Mouse (Mus musculus) kidney, adult 2 months (tissue): ENCODE measurements around the gene Prkce. TPM values are rescaled to one million over a fixed set of nuclear protein-coding genes. Genes with fewer than 3 reads are reported as not detected.

Experiments
- DNase-seq: peaks from one replicate; pipeline ENCODE4 v3.0.0; 2021
- H3K27ac ChIP-seq: fragments of 200-500 bp; 2 replicates; pipeline ENCODE4 v1.5.1; 2012; ENCODE audit warnings: low read depth, low read length, control low read depth, inconsistent platforms; ENCODE audit not compliant: insufficient read depth
- H3K27me3 ChIP-seq: fragments of 200-500 bp; replicated peaks from 2 replicates; pipeline ENCODE4 v1.6.1; 2012; ENCODE audit warnings: mild to moderate bottlenecking, moderate library complexity, low read length, inconsistent platforms; ENCODE audit not compliant: control insufficient read depth, insufficient read depth
- H3K36me3 ChIP-seq: fragments of 200-500 bp; 2 replicates; pipeline ENCODE4 v1.6.1; 2012; ENCODE audit warnings: mild to moderate bottlenecking, moderate library complexity, low read length, inconsistent platforms; ENCODE audit not compliant: control insufficient read depth, insufficient read depth
- H3K4me1 ChIP-seq: fragments of 200-500 bp; 2 replicates; pipeline ENCODE4 v1.6.1; 2011; ENCODE audit warnings: low read length; ENCODE audit not compliant: control insufficient read depth, insufficient read depth
- H3K4me3 ChIP-seq: fragments of 200-500 bp; 2 replicates; pipeline ENCODE4 v1.5.1; 2011; ENCODE audit warnings: mild to moderate bottlenecking, low read depth, low read length, control low read depth; ENCODE audit not compliant: insufficient read depth
- CTCF ChIP-seq: fragments of 200-500 bp; conservative IDR thresholded peaks from 2 replicates; pipeline ENCODE4 v1.5.1; 2011; ENCODE audit warnings: low read depth, mild to moderate bottlenecking, control low read depth, low read length, moderate library complexity, mixed read lengths; ENCODE audit not compliant: insufficient read depth, insufficient read length
- POLR2A ChIP-seq: fragments of 200-500 bp; IDR thresholded peaks from one replicate; pipeline ENCODE4 v1.6.1; 2011; ENCODE audit warnings: low read depth, low read length, control low read depth
- WGBS: fragments of 180-500 bp; shearing (Covaris S2); methylation state at CpG from one replicate; pipeline ENCODE4 v1.1.7; 2018; 5-methylcytosine and 5-hydroxymethylcytosine counted together
- polyA plus RNA-seq: library from polyadenylated mRNA; depleted of rRNA; stranded (reverse); fragments of >200 nt; gene quantifications from 2 replicates; pipeline ENCODE4 v1.2.3, GENCODE M21; 2012

Gene Prkce
- polyA plus RNA-seq, 1 experiment, result 6.1 TPM

DNA sequence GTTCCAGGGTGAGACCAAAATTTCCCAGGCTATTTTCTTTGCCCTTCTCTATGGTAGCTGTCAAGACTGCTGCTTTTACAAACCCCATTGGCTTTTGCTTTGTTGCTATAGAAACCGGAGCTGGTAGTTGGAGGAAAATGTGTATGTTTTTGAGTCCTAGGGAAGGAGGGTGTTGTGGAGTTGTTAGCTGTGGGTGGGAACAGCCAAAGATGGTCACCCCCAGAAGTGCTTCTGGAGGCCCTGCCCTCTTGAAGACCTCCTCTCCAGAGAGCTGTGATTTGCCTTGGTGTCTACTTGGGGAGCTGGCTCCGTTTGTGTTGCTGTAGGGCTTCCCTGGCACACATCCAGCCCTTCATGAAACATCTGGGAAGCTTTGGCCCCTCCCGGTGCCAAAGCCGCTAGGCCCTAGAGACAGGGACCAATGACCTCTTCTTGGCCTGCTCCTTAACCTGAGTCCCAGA lies 203.5 kb downstream of the Prkce start:
- no peak overlapping the region for H3K27ac ChIP-seq
- H3K4me3 ChIP-seq, result no peak overlapping the region
- peaks cover 7% of the 10 kb centered on the region; the same call in 1 of the 2 replicates for H3K4me1 ChIP-seq
- no peak for TF ChIP-seq CTCF
- TF ChIP-seq POLR2A, result no peak
- WGBS, result 34% methylated on average over 4 of the region's 4 CpGs
- peak; percentile 61 for DNase-seq
- no peaks in the 10 kb centered on the region for H3K36me3 ChIP-seq
- H3K27me3 ChIP-seq, result no peaks in the 10 kb centered on the region

DNA sequence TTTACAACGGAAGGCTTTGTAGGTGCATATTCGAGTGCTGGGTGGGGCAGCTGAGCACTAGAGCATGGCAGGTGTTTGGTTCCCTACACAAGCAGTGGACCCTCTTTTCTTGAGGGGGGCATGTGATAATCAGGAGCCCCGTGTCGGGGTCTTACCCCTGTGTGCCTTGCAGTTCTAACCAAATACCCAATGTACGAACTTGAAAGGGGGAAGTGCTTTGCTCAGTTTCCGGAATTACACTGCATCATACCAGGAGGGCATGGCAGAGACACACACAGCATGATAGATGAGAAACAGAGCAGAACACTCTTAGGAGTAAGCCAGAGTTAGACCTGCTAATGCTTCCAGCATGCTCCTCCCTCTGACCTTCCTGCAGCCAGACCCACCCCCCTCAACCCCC lies 208.8 kb downstream of the Prkce start:
- H3K27me3 ChIP-seq, result no peaks in the 10 kb centered on the region
- WGBS, result 73% methylated on average over 6 of the region's 6 CpGs
- no peak for TF ChIP-seq CTCF
- no peak for TF ChIP-seq POLR2A
- peaks cover 3% of the 10 kb centered on the region; the same call in 1 of the 2 replicates for H3K4me1 ChIP-seq
- DNase-seq, result no peak
- H3K27ac ChIP-seq, result no peak overlapping the region
- no peaks in the 10 kb centered on the region for H3K36me3 ChIP-seq
- H3K4me3 ChIP-seq, result no peak overlapping the region

GRCm38 (mm10) chr17:86377863-86378262 lies 210.3 kb downstream of the Prkce start:
- H3K27me3 ChIP-seq, result no peaks in the 10 kb centered on the region
- TF ChIP-seq POLR2A (no peak), CTCF (no peak)
- no peak overlapping the region for H3K4me3 ChIP-seq
- DNase-seq, result no peak
- no peaks in the 10 kb centered on the region for H3K4me1 ChIP-seq
- no peaks in the 10 kb centered on the region for H3K36me3 ChIP-seq
- 86% methylated on average over 9 of the region's 9 CpGs for WGBS
- H3K27ac ChIP-seq, result no peak overlapping the region

DNA sequence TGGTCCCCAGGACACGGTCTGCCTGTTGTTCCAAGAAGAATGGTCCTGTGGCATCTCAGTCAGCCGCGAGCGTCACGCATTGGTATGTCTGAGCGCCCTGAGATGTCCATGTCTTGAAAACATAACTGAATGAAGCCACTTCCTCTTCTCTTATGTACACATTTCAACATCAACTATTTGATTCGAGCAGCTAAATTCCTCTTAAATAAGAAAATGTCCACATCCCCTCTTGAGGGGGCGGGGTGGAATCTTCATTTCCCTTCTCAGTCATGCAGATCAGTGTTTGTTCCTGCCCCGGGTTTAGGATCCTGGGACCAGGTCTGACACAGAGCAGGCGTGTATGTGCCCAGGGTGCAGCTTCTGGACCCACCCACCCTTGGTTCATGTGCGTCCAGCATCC lies 211.0 kb downstream of the Prkce start:
- Histone ChIP-seq H3K36me3 (no peaks in the 10 kb centered on the region), H3K27me3 (no peaks in the 10 kb centered on the region), H3K4me3 (no peak overlapping the region), H3K4me1 (no peaks in the 10 kb centered on the region; the same call in 1 of the 2 replicates), H3K27ac (no peak overlapping the region)
- 77% methylated on average over 11 of the region's 11 CpGs for WGBS
- TF ChIP-seq CTCF (no peak), POLR2A (no peak)
- no peak for DNase-seq

GRCm38 (mm10) chr17:86379405-86380137 lies 212.0 kb downstream of the Prkce start:
- Histone ChIP-seq H3K27ac (no peak overlapping the region), H3K36me3 (no peaks in the 10 kb centered on the region), H3K4me3 (no peak overlapping the region), H3K27me3 (no peaks in the 10 kb centered on the region), H3K4me1 (peaks cover 8% of the 10 kb centered on the region)
- no peak for TF ChIP-seq POLR2A
- TF ChIP-seq CTCF, result no peak
- DNase-seq, result no peak
- WGBS, result 54% methylated on average over 17 of the region's 17 CpGs

DNA sequence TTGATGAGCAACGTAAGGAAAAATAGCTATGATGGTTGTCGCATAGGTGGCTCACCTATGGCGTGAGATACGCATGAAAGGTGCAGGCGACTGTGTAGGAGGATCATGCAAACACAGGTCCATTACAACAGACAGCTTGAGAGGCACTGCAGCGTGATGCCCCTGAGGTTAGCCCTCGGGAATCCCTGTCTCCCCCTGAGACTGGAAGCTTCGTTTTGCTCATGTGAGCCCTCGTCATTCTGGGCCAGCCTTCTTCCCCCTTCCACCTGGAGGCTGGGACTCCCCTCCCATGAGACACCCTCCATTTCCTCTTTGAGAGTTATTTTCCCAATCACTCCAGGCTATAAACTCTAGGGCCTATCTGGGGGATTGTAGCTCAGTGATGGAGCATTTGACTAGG lies 213.9 kb downstream of the Prkce start:
- TF ChIP-seq CTCF, result no peak
- TF ChIP-seq POLR2A, result no peak
- no peak for DNase-seq
- Histone ChIP-seq H3K27ac (no peak overlapping the region), H3K4me1 (peaks cover 8% of the 10 kb centered on the region), H3K36me3 (no peaks in the 10 kb centered on the region), H3K27me3 (no peaks in the 10 kb centered on the region), H3K4me3 (no peak overlapping the region)
- WGBS, result 85% methylated on average over 9 of the region's 9 CpGs

DNA sequence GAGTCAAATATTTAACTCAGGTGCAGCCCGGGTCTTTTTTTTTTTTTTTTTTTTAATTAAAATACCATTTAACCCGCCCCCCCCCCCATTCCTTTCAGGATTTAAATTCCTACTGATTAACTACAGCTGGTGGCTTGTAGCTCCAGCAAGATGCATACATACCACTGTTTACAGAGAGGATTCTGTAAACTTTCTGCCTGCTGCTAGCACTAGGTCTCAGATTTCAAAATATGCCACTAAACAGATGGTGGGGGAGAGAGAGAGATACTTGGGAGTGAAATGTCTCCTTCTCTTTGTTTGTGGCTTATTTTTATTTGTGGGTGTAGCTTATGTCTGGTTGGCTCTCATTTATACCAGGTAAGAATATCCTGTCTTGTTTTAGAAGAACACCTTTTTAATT lies 215.3 kb downstream of the Prkce start:
- H3K4me1 ChIP-seq, result peaks cover 8% of the 10 kb centered on the region
- H3K36me3 ChIP-seq, result no peaks in the 10 kb centered on the region
- no peak overlapping the region for H3K4me3 ChIP-seq
- DNase-seq, result no peak
- no peaks in the 10 kb centered on the region for H3K27me3 ChIP-seq
- TF ChIP-seq POLR2A (no peak), CTCF (no peak)
- no peak overlapping the region for H3K27ac ChIP-seq
- 23% methylated on average over 2 of the region's 2 CpGs for WGBS
